Mouse (Mus musculus) cerebellum, adult (tissue): ENCODE data around the gene Bloc1s5.

Experiments
- ATAC-seq: cut with Nextera tagmentation; 2 replicates; pipeline ENCODE4 v1.9.2; 2017; ENCODE audit warnings: mild to moderate bottlenecking, moderate library complexity, mixed read lengths; ENCODE audit not compliant: insufficient number of reproducible peaks, low FRiP score, low TSS enrichment

Bloc1s5 gene

DNA sequence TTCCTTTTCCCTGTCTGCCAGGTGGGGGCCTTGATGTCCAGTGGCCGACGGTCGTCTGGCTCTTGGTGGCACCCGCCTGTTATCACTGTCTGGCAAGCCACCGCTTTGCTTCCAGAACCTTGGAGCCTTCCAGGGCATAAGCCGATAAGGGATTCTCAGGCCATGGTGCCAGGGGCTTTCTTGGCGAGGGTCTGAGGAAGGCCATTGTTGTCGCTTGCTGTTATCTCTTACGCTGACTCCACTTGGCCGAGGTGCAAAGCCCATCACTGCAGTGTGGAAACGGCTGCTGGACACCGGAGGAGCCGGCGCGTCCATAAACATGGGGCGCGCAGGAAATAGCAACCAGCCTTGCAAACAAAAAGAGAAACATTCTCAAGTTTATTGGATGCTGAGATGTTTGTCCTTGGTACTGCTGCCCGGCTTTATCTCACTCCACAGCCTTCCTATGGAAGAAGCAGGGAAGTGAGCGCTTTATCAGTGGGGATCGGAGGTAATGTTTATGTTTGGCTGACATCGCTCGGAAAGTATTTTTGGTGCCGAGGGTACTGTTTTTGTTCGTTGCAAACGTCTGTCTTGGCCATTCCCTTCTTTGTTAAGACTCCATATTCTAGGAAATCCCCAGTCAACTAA is 54.8 kb downstream of the Bloc1s5 start:
- ATAC-seq = no peak

- no peak for ATAC-seq
Observed at GRCm38 (mm10) chr13:38574668-38575067, 60.2 kb downstream of the Bloc1s5 start.

DNA sequence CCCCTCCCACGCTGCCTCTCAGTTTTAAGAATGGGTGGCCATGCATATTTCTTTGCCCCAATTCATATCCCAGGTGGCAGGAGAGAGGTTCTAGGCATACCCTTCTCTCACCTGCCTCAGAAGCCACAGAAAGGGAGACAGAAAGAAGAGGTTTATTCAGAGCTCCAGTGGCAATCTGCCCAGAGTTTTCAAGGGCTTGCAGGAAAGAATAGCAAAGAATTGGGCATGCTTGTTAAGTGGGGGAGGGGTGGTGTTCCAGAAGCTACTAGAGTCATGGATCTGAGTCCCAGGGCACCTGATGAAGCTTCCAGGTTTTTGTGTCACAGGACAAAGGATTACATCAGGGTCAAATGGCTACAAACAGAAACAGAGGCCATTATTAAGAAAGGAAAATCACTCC is 61.6 kb downstream of the Bloc1s5 start:
- ATAC-seq = no peak

DNA sequence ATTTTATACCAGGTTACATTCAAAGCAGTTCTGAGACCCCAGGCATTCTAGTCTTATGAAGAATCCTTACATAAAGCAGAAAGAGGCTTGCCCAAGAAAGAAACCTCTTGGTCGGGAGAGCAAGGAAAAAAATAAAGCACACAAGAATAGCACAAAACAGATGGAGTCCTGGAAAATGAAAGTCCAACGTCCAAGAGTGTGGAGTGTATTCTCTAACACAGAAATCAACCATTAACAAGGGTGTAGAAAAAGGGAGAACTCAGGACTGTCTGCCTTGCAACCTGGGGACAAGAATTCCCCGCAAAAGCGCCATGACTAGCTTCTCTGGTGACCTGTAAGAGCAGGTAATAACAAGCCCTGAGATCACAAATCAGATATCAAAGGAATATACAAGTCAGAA is 69.7 kb downstream of the Bloc1s5 start:
- ATAC-seq = no peak

GRCm38 (mm10) chr13:38554611-38555010 is 80.3 kb downstream of the Bloc1s5 start:
- ATAC-seq = no peak

- no peak for ATAC-seq
Observed at GRCm38 (mm10) chr13:38554210-38554609, 80.7 kb downstream of the Bloc1s5 start.

DNA sequence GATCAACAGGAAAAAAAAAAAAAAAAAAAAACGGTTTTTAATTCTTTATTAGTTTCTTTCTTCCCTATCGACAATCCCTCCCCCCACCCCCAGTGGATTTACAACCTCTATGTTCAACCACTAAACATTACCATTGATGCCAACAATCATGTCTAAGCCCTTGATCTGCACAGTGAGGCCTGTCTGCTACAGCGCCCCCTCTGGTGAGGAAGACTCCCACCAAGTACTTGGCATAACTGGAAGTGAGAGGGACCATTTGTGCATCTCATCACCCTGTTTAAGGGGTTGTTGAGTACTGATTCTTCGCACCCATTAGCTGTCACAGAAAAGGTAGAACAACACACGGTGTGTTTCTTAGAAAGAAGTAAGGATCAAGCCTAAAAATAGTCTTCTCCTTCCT is 86.2 kb downstream of the Bloc1s5 start:
- ATAC-seq = no peak

DNA sequence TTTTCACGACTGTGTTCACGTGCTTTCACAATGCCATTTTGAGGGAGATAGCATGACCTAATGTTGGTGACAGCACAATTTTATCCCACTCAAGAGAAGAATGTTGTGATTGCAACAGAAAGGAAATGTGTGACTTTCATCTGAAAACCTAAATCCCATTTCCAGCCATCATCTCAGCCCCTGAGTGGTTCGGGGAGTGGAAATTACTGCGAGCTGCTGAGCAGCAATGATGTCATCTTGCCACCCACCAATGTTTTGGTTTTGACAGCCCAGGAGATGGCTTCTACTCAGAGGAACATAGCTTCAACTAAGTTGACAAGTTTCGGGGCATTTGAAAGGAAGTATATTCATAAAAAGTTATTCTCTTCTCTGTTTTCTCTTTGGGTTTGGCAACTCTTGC is 87.2 kb downstream of the Bloc1s5 start:
- ATAC-seq = no peak

DNA sequence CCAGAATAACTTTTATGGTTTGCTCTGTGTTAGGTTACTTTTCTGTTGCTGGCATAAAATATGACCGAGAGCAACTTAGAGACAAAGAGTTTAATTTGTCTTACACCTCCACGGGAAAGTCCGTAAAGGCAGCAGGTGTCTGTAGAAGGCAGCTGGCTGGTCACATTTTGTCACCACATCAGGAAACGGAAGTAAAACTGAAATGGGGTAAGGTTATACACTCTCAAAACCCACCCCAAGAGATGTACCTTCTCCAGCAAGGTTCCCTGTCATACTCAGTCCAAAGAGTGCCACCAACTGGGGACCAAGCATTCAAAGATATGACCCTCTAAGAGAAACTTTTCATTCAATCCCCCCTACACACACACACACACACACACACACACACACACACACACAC is 88.2 kb downstream of the Bloc1s5 start:
- ATAC-seq = no peak

- no peak for ATAC-seq
Observed at GRCm38 (mm10) chr13:38545460-38545859, 89.4 kb downstream of the Bloc1s5 start.

DNA sequence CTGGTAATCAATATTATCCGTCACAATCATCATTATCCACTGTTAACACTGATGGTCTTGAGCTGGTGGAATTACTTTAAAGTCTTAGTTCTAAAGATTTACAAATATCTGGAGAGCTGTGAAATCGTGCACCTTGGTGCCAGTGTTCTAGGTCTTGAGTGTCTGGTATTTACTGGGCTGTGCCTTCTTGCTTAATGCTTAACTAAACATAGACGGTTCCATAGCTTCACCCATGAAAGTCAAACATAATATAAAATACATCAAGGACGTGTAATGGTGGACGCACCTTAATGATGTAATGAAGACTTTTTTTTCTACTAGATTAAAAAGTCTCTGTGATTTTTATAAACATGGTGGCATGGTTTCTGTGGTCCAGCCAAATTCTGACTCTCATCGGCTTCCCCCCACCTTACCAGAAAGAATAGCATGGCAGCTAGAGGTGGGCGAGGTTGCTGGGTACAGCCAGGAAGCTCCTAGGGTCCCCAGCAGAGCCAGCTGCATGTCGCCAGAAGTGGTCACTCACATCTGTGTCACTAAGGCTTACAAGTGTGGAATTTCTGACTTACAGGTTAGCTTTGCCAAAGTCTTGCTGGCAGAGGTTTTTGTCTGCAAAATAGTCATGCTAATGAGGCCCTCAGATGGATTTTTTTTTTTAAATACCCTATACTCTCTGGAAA is 90.0 kb downstream of the Bloc1s5 start:
- ATAC-seq = no peak

GRCm38 (mm10) chr13:38543455-38544125 is 91.3 kb downstream of the Bloc1s5 start:
- no peak for ATAC-seq
